Mouse (Mus musculus): ENCODE measurements around the gene 4930558K02Rik. TPM values are rescaled to one million over a fixed set of nuclear protein-coding genes. Genes with fewer than 3 reads are reported as not detected.
A peak's percentile ranks its signal among the peaks of the same experiment; 100 is the strongest.

Gene 4930558K02Rik
- polyA plus RNA-seq, 1 experiment from 2014 or later = 0.20 TPM

GRCm38 (mm10) chr1:161980626-161981298, 1.3 kb upstream of the 4930558K02Rik start:
- no peak for ATAC-seq (ENCODE audit: low read depth)
- Histone ChIP-seq H3K9ac (replicated peaks; ENCODE audit: low read depth, low read length) (no peak overlapping the region), H3K9me3 (ENCODE audit: control insufficient read depth, low read length) (no peaks in the 10 kb centered on the region), H3K4me3 (ENCODE audit: low read depth, low read length) (no peak overlapping the region), H3K4me1 (ENCODE audit: control insufficient read depth, insufficient read depth, low read length) (no peaks in the 10 kb centered on the region), H3K27ac (ENCODE audit: low read depth, low read length) (no peak overlapping the region), H3K27me3 (ENCODE audit: control insufficient read depth, insufficient read depth, low read length) (no peaks in the 10 kb centered on the region), H3K36me3 (ENCODE audit: control insufficient read depth, insufficient read depth, low read length) (no peaks in the 10 kb centered on the region), H3K4me2 (ENCODE audit: low read depth, low read length) (no peak overlapping the region)
- 90% methylated on average over 9 of the region's 9 CpGs for WGBS

GRCm38 (mm10) chr1:161980046-161980445, 610 bp upstream of the 4930558K02Rik start:
- no peak overlapping the region for H3K9ac ChIP-seq (replicated peaks; ENCODE audit: low read depth, low read length)
- H3K4me1 ChIP-seq (ENCODE audit: control insufficient read depth, insufficient read depth, low read length) = no peaks in the 10 kb centered on the region
- no peak overlapping the region for H3K27ac ChIP-seq (ENCODE audit: low read depth, low read length)
- no peak overlapping the region for H3K4me2 ChIP-seq (ENCODE audit: low read depth, low read length)
- H3K4me3 ChIP-seq (ENCODE audit: low read depth, low read length) = no peak overlapping the region
- H3K36me3 ChIP-seq (ENCODE audit: control insufficient read depth, insufficient read depth, low read length) = no peaks in the 10 kb centered on the region
- 89% methylated on average over 2 of the region's 2 CpGs for WGBS
- no peaks in the 10 kb centered on the region for H3K9me3 ChIP-seq (ENCODE audit: control insufficient read depth, low read length)
- H3K27me3 ChIP-seq (ENCODE audit: control insufficient read depth, insufficient read depth, low read length) = no peaks in the 10 kb centered on the region
- ATAC-seq (ENCODE audit: low read depth) = no peak

GRCm38 (mm10) chr1:161978173-161978700, 1.2 kb downstream of the 4930558K02Rik start:
- no peak overlapping the region for H3K4me2 ChIP-seq (ENCODE audit: low read depth, low read length)
- H3K9me3 ChIP-seq (ENCODE audit: control insufficient read depth, low read length) = no peaks in the 10 kb centered on the region
- H3K4me1 ChIP-seq (ENCODE audit: control insufficient read depth, insufficient read depth, low read length) = no peaks in the 10 kb centered on the region
- H3K27ac ChIP-seq (ENCODE audit: low read depth, low read length) = no peak overlapping the region
- H3K4me3 ChIP-seq (ENCODE audit: low read depth, low read length) = no peak overlapping the region
- no peak overlapping the region for H3K9ac ChIP-seq (replicated peaks; ENCODE audit: low read depth, low read length)
- H3K36me3 ChIP-seq (ENCODE audit: control insufficient read depth, insufficient read depth, low read length) = no peaks in the 10 kb centered on the region
- ATAC-seq (ENCODE audit: low read depth) = no peak
- WGBS = 88% methylated on average over 5 of the region's 5 CpGs
- H3K27me3 ChIP-seq (ENCODE audit: control insufficient read depth, insufficient read depth, low read length) = no peaks in the 10 kb centered on the region

DNA sequence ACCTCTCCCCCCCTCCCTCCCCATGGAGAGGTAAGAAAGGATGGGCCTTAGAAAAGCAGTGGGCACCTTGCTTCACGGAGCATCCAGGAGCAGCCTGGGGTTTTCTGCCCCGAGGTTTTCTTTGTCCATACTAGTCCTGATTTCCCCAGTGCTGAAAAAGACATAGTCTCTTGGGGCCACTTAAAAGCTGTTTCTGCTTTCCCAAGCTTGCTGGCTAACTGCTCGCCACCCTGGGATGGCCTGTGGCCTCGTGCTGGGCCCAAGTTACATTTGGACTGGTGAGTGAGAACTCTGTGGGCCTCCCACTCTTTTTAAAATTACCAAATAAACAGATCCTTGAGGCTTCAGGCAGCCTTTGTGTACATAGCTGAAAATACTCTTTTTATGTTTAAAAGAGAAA, 2.1 kb downstream of the 4930558K02Rik start:
- no peak; the same call in 1 of the 2 replicates for ATAC-seq (ENCODE audit: low read depth)
- WGBS = 68% methylated on average over 4 of the region's 4 CpGs
- no peak overlapping the region for H3K9ac ChIP-seq (replicated peaks; ENCODE audit: low read depth, low read length)
- no peak overlapping the region for H3K4me3 ChIP-seq (ENCODE audit: low read depth, low read length)
- H3K27ac ChIP-seq (ENCODE audit: low read depth, low read length) = no peak overlapping the region
- no peak overlapping the region for H3K4me2 ChIP-seq (ENCODE audit: low read depth, low read length)
- H3K4me1 ChIP-seq (ENCODE audit: control insufficient read depth, insufficient read depth, low read length) = no peaks in the 10 kb centered on the region
- H3K9me3 ChIP-seq (ENCODE audit: control insufficient read depth, low read length) = no peaks in the 10 kb centered on the region
- H3K36me3 ChIP-seq (ENCODE audit: control insufficient read depth, insufficient read depth, low read length) = no peaks in the 10 kb centered on the region
- H3K27me3 ChIP-seq (ENCODE audit: control insufficient read depth, insufficient read depth, low read length) = no peaks in the 10 kb centered on the region

- Histone ChIP-seq H3K4me2 (ENCODE audit: low read depth, low read length) (no peak overlapping the region), H3K4me3 (ENCODE audit: low read depth, low read length) (no peak overlapping the region), H3K27ac (ENCODE audit: low read depth, low read length) (no peak overlapping the region), H3K9ac (replicated peaks; ENCODE audit: low read depth, low read length) (no peak overlapping the region), H3K36me3 (ENCODE audit: control insufficient read depth, insufficient read depth, low read length) (no peaks in the 10 kb centered on the region), H3K4me1 (ENCODE audit: control insufficient read depth, insufficient read depth, low read length) (no peaks in the 10 kb centered on the region), H3K9me3 (ENCODE audit: control insufficient read depth, low read length) (no peaks in the 10 kb centered on the region), H3K27me3 (ENCODE audit: control insufficient read depth, insufficient read depth, low read length) (no peaks in the 10 kb centered on the region)
- 52% methylated on average over 16 of the region's 16 CpGs for WGBS
- ATAC-seq (ENCODE audit: low read depth) = peak; percentile 61
Observed at GRCm38 (mm10) chr1:161976255-161977182, 2.9 kb downstream of the 4930558K02Rik start.

- no peak overlapping the region for H3K4me3 ChIP-seq (ENCODE audit: low read depth, low read length)
- peaks cover 10% of the 10 kb centered on the region for H3K4me1 ChIP-seq (ENCODE audit: control insufficient read depth, insufficient read depth, low read length)
- H3K9me3 ChIP-seq (ENCODE audit: control insufficient read depth, low read length) = no peaks in the 10 kb centered on the region
- H3K9ac ChIP-seq (replicated peaks; ENCODE audit: low read depth, low read length) = no peak overlapping the region
- no peak overlapping the region for H3K4me2 ChIP-seq (ENCODE audit: low read depth, low read length)
- WGBS = 92% methylated on average over 8 of the region's 8 CpGs
- no peaks in the 10 kb centered on the region for H3K27me3 ChIP-seq (ENCODE audit: control insufficient read depth, insufficient read depth, low read length)
- H3K36me3 ChIP-seq (ENCODE audit: control insufficient read depth, insufficient read depth, low read length) = no peaks in the 10 kb centered on the region
- ATAC-seq (ENCODE audit: low read depth) = no peak
- no peak overlapping the region for H3K27ac ChIP-seq (ENCODE audit: low read depth, low read length)
Observed at GRCm38 (mm10) chr1:161972233-161972632, 7.2 kb downstream of the 4930558K02Rik start.

DNA sequence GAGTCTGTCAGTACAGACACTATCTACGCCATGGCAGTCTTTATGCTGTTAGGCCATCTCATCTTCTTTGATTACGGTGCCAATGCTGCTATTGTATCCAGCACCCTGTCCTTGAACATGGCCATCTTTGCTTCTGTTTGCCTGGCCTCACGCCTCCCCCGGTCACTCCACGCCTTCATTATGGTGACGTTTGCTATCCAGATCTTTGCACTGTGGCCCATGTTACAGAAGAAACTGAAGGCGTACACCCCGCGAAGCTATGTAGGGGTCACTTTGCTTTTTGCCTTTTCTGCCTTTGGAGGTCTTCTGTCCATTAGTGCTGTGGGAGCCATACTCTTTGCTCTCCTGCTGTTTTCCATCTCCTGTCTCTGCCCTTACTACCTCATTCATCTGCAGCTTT, 8.6 kb downstream of the 4930558K02Rik start:
- H3K27me3 ChIP-seq (ENCODE audit: control insufficient read depth, insufficient read depth, low read length) = no peaks in the 10 kb centered on the region
- H3K36me3 ChIP-seq (ENCODE audit: control insufficient read depth, insufficient read depth, low read length) = no peaks in the 10 kb centered on the region
- no peaks in the 10 kb centered on the region for H3K9me3 ChIP-seq (ENCODE audit: control insufficient read depth, low read length)
- no peak overlapping the region for H3K27ac ChIP-seq (ENCODE audit: low read depth, low read length)
- no peak overlapping the region for H3K4me3 ChIP-seq (ENCODE audit: low read depth, low read length)
- 96% methylated on average over 9 of the region's 9 CpGs for WGBS
- ATAC-seq (ENCODE audit: low read depth) = no peak
- H3K4me2 ChIP-seq (ENCODE audit: low read depth, low read length) = no peak overlapping the region
- no peak overlapping the region for H3K9ac ChIP-seq (replicated peaks; ENCODE audit: low read depth, low read length)
- H3K4me1 ChIP-seq (ENCODE audit: control insufficient read depth, insufficient read depth, low read length) = peaks cover 10% of the 10 kb centered on the region

- Histone ChIP-seq H3K36me3 (ENCODE audit: control insufficient read depth, insufficient read depth, low read length) (no peaks in the 10 kb centered on the region), H3K9ac (replicated peaks; ENCODE audit: low read depth, low read length) (peak within 1 kb of the TSS; percentile 69), H3K4me2 (ENCODE audit: low read depth, low read length) (peak within 1 kb of the TSS; percentile 73), H3K4me1 (ENCODE audit: control insufficient read depth, insufficient read depth, low read length) (peaks cover 10% of the 10 kb centered on the region), H3K27me3 (ENCODE audit: control insufficient read depth, insufficient read depth, low read length) (no peaks in the 10 kb centered on the region), H3K4me3 (ENCODE audit: low read depth, low read length) (peak within 1 kb of the TSS; percentile 60), H3K9me3 (ENCODE audit: control insufficient read depth, low read length) (no peaks in the 10 kb centered on the region), H3K27ac (ENCODE audit: low read depth, low read length) (peak within 1 kb of the TSS; percentile 74)
- peak; percentile 99 for ATAC-seq (ENCODE audit: low read depth)
- 4% methylated on average over 38 of the region's 38 CpGs for WGBS
Observed at GRCm38 (mm10) chr1:161968589-161969407, 10.6 kb downstream of the 4930558K02Rik start, which contains the start of gene Pigc. Pigc (plus strand) TSS chr1:161969186.

Measured in neural tube, embryonic 14.5 days (tissue).